Mouse (Mus musculus) heart, adult 2 months (tissue): ENCODE results near the gene Acmsd.

ENCODE experiments used
- CTCF ChIP-seq: fragments of 200-600 bp; IDR thresholded peaks from 2 replicates; pipeline ENCODE4 v1.8.1; 2022; ENCODE audit warnings: antibody characterized with exemption, mild to moderate bottlenecking, moderate library complexity
- EP300 ChIP-seq: fragments of 200-500 bp; IDR thresholded peaks from 2 replicates; pipeline ENCODE4 v1.6.1; 2011; ENCODE audit warnings: low read depth, low read length, control low read depth; ENCODE audit not compliant: insufficient read depth
- POLR2A ChIP-seq: fragments of 200-500 bp; IDR thresholded peaks from 2 replicates; pipeline ENCODE4 v1.6.1; 2011; ENCODE audit warnings: mild to moderate bottlenecking, low read depth, low read length, control low read depth; ENCODE audit not compliant: insufficient read depth

- TF ChIP-seq CTCF (no peak), POLR2A (no peak), EP300 (no peak)
Measured at GRCm38 (mm10) chr1:127812929-127813328, 83.7 kb downstream of the Acmsd start.
